Mouse (Mus musculus): Measurements from ENCODE around the gene Tmigd3.

DNA sequence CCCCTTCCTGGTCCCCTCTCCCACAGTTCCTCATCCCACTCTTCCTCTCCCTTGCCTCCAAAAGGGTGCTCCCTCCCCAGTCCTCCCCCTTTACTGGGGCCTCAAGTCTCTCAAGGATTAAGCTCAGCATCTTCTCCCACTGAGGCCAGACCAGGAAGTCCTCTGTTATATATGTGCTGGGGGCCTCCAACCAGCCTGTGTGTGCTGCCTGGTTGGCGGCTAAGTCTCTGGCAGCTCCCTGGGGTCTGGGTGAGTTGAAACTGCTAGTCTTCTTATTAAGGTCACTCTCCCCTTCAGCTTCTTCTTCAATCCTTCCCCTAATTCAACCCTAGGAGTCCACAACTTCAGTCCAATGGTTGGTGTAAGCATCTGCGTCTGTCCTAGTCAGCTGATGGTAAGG, 12.4 kb downstream of the Tmigd3 start:
- TF ChIP-seq POLR2A (IDR thresholded peaks at IDR 0.05; ENCODE audit: low read depth, low read length): no peak
- no peak for TF ChIP-seq CTCF (IDR thresholded peaks at IDR 0.05; ENCODE audit: extremely low read depth, insufficient read depth, insufficient read length, insufficient replicate concordance)
